Mouse (Mus musculus) heart, embryonic 15.5 days (tissue): ENCODE measurements around the gene Renbp. TPM values are rescaled to one million over a fixed set of nuclear protein-coding genes. Genes with fewer than 3 reads are reported as not detected.

Experiments
- ATAC-seq: fragments of 200-750 bp; cut with Nextera tagmentation; replicated peaks from 2 replicates; pipeline ENCODE4 v1.8.0; 2017; ENCODE audit warnings: low read depth, moderate TSS enrichment; ENCODE audit not compliant: insufficient number of reproducible peaks, insufficient read depth, low FRiP score
- H3K27ac ChIP-seq: fragments of 300-500 bp; sonication (generic); 2 replicates; pipeline ENCODE4 v1.5.1; 2015; ENCODE audit warnings: mild to moderate bottlenecking, inconsistent platforms
- H3K27me3 ChIP-seq: fragments of 300-500 bp; sonication (generic); 2 replicates; pipeline ENCODE4 v1.6.1; 2015; ENCODE audit warnings: inconsistent platforms
- H3K36me3 ChIP-seq: fragments of 300-500 bp; sonication (generic); 2 replicates; pipeline ENCODE4 v1.6.1; 2015; ENCODE audit warnings: mild to moderate bottlenecking, inconsistent platforms
- H3K4me1 ChIP-seq: fragments of 300-500 bp; sonication (generic); replicated peaks from 2 replicates; pipeline ENCODE4 v1.6.1; 2015; ENCODE audit warnings: inconsistent platforms
- H3K4me2 ChIP-seq: fragments of 300-500 bp; sonication (generic); 2 replicates; pipeline ENCODE4 v1.6.1; 2015; ENCODE audit warnings: inconsistent platforms, mild to moderate bottlenecking, moderate library complexity
- H3K4me3 ChIP-seq: fragments of 300-500 bp; sonication (generic); 2 replicates; pipeline ENCODE4 v1.5.1; 2015; ENCODE audit warnings: mild to moderate bottlenecking, inconsistent platforms
- H3K9ac ChIP-seq: fragments of 300-500 bp; sonication (generic); 2 replicates; pipeline ENCODE4 v1.6.1; 2015; ENCODE audit warnings: mild to moderate bottlenecking, inconsistent platforms
- H3K9me3 ChIP-seq: fragments of 300-500 bp; sonication (generic); replicated peaks from 2 replicates; pipeline ENCODE4 v1.6.1; 2016; ENCODE audit warnings: inconsistent platforms
- WGBS: fragments of 180-500 bp; shearing (Covaris S2); methylation state at CpG from one replicate; pipeline ENCODE4 v1.1.7; 2015; ENCODE audit warnings: mixed read lengths; 5-methylcytosine and 5-hydroxymethylcytosine counted together
- polyA plus RNA-seq: library from polyadenylated mRNA; unstranded; fragments of >200 nt; fragmentation: Nextera tagmentation; extraction: Ambion mirVana; gene quantifications from 2 replicates; pipeline ENCODE4 v1.2.1, GENCODE M21; 2015

Renbp gene
- 52.0 and 53.5 TPM in 2 replicates for polyA plus RNA-seq

DNA sequence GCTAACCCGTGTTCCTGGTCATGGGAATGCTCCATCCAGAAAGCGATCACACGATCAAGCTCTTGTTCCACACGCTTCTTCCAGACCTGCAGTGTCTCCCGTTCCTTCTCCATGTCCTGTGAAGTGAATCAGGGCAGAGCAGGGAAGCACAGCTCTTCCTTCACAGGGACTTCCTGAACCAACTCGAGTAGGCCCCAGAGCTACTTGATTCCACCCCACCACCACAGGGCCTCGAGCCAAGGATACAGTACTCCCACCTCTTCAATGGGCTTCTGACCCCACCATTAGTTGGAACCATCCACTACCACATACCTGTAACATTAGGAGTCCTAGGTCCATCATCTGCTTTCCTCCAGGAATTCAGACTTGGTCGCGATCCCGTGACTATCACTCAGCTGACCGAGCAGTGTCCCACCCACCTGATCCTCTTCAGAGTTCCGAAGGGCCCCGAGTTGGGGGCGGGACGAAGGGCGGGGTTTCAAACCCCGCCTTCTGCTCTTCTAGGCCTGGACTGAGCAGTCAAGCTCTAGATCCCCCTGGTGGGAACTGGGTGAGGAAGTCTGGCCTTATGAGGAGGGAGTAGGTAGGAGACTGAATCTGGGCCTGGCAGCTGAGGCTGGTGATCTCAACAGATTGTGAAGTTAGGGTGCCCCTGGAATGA lies at the start of gene Renbp:
Renbp (minus strand) TSS at position 449 of the 661 bp plus-strand sequence.
- peak within 1 kb of the TSS; percentile 48 for H3K4me3 ChIP-seq
- H3K27me3 ChIP-seq: no peaks in the 10 kb centered on the region
- H3K36me3 ChIP-seq: no peaks in the 10 kb centered on the region; the same call in 1 of the 2 replicates
- peak; percentile 92 for ATAC-seq
- peak within 1 kb of the TSS; percentile 55 for H3K4me2 ChIP-seq
- H3K4me1 ChIP-seq: 0 out of 2 replicates have a peak, but pooled peaks cover 3% of the 10 kb centered on the region
- 32% methylated on average over 17 of the region's 17 CpGs for WGBS
- peak within 1 kb of the TSS; percentile 31; the same call in 1 of the 2 replicates for H3K9ac ChIP-seq
- peak within 1 kb of the TSS; percentile 31 for H3K27ac ChIP-seq
- H3K9me3 ChIP-seq: no peaks in the 10 kb centered on the region

DNA sequence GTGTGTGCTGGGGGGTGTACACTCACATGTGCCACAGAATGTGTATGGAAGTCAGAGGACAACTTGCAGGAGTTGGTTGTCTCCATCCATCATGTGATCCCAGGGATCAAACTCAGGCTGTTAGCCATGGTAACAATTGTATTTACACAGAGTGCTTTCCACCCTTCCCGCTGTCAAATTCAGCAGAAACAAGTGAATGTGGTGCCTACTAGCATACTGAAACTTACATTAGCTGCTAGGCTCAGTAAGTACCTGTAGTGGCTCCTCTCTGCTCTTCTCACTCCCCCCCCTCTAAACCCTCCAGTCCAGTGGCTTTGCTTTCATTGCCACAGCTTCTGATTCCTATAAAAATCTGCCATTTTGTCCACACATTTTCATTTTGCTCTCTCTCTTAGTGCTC lies 47.1 kb upstream of the Renbp start:
- Histone ChIP-seq H3K36me3 (no peaks in the 10 kb centered on the region), H3K4me2 (no peak overlapping the region), H3K9ac (no peak overlapping the region), H3K4me1 (no peaks in the 10 kb centered on the region), H3K4me3 (no peak overlapping the region), H3K9me3 (no peaks in the 10 kb centered on the region), H3K27ac (no peak overlapping the region), H3K27me3 (no peaks in the 10 kb centered on the region)
- WGBS: 74% methylated on average over 1 of the region's 1 CpGs
- no peak for ATAC-seq

GRCm38 (mm10) chrX:73976283-73976682 lies 45.6 kb upstream of the Renbp start:
- no peaks in the 10 kb centered on the region for H3K36me3 ChIP-seq
- no peaks in the 10 kb centered on the region for H3K4me1 ChIP-seq
- ATAC-seq: no peak
- H3K27me3 ChIP-seq: no peaks in the 10 kb centered on the region
- no peak overlapping the region for H3K27ac ChIP-seq
- H3K4me3 ChIP-seq: no peak overlapping the region
- no peak overlapping the region for H3K4me2 ChIP-seq
- H3K9me3 ChIP-seq: no peaks in the 10 kb centered on the region
- whole genome bisulfite sequencing: 89% methylated on average over 2 of the region's 2 CpGs
- H3K9ac ChIP-seq: no peak overlapping the region

- no peaks in the 10 kb centered on the region for H3K36me3 ChIP-seq
- no peaks in the 10 kb centered on the region for H3K9me3 ChIP-seq
- H3K9ac ChIP-seq: no peak overlapping the region
- no peaks in the 10 kb centered on the region for H3K4me1 ChIP-seq
- no peak overlapping the region for H3K27ac ChIP-seq
- no peak overlapping the region for H3K4me2 ChIP-seq
- WGBS: 55% methylated on average over 4 of the region's 4 CpGs
- no peaks in the 10 kb centered on the region for H3K27me3 ChIP-seq
- no peak overlapping the region for H3K4me3 ChIP-seq
- no peak for ATAC-seq
Measured at GRCm38 (mm10) chrX:73972774-73973173, 42.1 kb upstream of the Renbp start.

DNA sequence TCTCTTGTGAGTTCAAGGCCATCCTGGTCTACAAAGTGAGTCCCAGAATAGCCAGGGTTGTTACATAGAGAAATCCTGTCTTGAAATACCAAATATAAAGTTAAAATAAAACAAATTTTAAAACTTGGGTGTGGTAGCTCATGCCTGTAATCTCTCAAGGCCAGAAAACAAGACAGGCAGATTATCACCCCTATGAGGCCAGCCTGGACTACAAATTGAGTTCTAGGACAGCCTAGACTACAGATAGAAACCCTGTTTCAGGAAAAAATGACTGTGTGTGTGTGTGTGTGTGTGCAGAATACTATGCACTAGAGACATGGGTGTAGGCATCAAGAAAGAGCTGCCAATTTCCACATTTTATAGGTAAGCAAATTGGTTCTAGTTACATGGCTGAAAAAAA lies 40.1 kb upstream of the Renbp start:
- H3K4me1 ChIP-seq: no peaks in the 10 kb centered on the region
- H3K27me3 ChIP-seq: 0 out of 2 replicates have a peak, but pooled peaks cover 5% of the 10 kb centered on the region
- H3K4me2 ChIP-seq: no peak overlapping the region
- no peaks in the 10 kb centered on the region for H3K9me3 ChIP-seq
- no peak overlapping the region for H3K9ac ChIP-seq
- no peak overlapping the region for H3K27ac ChIP-seq
- no peaks in the 10 kb centered on the region for H3K36me3 ChIP-seq
- no peak overlapping the region for H3K4me3 ChIP-seq
- no peak for ATAC-seq

GRCm38 (mm10) chrX:73969729-73970128 lies 39.1 kb upstream of the Renbp start:
- Histone ChIP-seq H3K27me3 (0 out of 2 replicates have a peak, but pooled peaks cover 5% of the 10 kb centered on the region), H3K27ac (no peak overlapping the region), H3K4me3 (no peak overlapping the region), H3K4me2 (no peak overlapping the region), H3K9ac (no peak overlapping the region), H3K9me3 (no peaks in the 10 kb centered on the region), H3K36me3 (no peaks in the 10 kb centered on the region), H3K4me1 (peaks cover under 1% of the 10 kb centered on the region)
- no peak for ATAC-seq
- WGBS: 58% methylated on average over 2 of the region's 2 CpGs

DNA sequence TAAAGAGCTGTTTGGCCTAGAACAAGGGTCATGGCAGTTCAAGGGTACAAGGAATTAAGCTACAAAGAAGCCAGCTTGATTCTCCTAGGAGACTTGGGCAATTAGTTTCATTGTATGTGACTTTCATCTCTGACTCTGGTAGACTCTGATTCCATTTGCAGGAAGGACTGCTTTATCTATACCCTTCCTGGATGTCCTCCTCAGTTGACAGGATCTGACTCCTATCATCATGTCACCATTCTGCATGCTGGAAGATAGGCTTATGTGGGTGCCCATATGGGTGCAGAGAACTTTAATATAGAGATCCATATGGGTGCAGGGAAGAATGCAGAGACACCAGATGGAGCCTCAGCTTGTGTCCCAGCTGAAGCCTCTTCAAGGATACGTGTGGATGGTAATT lies 38.5 kb upstream of the Renbp start:
- H3K4me3 ChIP-seq: no peak overlapping the region
- H3K4me2 ChIP-seq: no peak overlapping the region
- no peak overlapping the region for H3K9ac ChIP-seq
- ATAC-seq: no peak
- H3K27ac ChIP-seq: no peak overlapping the region
- H3K36me3 ChIP-seq: no peaks in the 10 kb centered on the region
- peaks cover 6% of the 10 kb centered on the region for H3K4me1 ChIP-seq
- 0 out of 2 replicates have a peak, but pooled peaks cover 5% of the 10 kb centered on the region for H3K27me3 ChIP-seq
- WGBS: 74% methylated on average over 1 of the region's 1 CpGs
- H3K9me3 ChIP-seq: no peaks in the 10 kb centered on the region

DNA sequence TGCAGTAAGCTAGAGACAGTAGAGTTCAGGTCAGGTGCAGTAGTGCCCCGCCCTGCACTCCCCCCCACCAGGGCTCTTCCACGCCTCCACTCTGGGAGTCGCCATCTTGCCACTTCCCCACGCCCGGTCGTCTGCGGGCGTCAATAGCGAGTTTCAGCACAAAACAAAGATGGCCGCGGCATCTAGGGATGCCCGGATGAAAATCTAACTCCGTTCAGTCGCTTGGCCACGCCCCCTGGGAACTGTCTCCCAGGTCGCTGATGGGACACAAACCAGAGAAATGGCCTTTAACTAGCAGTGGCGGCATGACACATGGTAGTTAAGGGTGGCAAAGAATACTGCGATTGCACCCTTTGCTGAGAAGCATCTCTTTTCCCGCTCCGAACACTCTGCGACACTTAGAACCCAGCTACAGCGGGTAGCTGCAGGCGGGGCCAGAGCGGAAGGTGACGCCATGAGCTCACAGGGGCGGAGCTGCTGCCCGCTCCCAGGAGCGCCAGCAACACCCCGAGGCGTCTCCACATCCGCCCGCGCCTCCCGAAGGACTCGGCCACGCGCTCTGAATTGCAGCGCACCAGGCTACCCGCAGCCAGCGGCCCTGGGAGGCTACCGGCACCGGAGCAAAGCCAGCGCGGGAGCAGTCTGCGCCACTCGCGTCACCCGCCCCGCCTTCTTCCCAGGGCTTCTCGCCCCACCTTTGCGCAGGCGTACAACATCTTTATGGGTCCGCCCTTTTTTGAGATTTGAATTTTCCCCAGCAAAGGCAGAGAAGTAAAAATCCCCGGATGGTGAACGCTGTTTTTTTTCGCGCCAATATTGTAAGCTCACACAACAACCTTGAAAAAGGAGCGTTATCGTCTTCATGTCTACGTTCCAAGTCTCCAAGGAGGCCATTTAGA lies 36.8 kb upstream of the Renbp start:
- peak overlapping the region; percentile 58 for H3K4me2 ChIP-seq
- peak overlapping the region; percentile 78 for H3K4me3 ChIP-seq
- peak overlapping the region; percentile 72 for H3K9ac ChIP-seq
- H3K27ac ChIP-seq: peak overlapping the region; percentile 99
- no peaks in the 10 kb centered on the region for H3K9me3 ChIP-seq
- peaks cover 23% of the 10 kb centered on the region for H3K4me1 ChIP-seq
- 10% methylated on average over 56 of the region's 60 CpGs for WGBS
- H3K27me3 ChIP-seq: 0 out of 2 replicates have a peak, but pooled peaks cover 5% of the 10 kb centered on the region
- ATAC-seq: peak; percentile 86
- H3K36me3 ChIP-seq: no peaks in the 10 kb centered on the region

GRCm38 (mm10) chrX:73966248-73967176 lies 35.9 kb upstream of the Renbp start, which contains the start of gene Hcfc1:
Gene Hcfc1, minus strand, starts transcription at chrX:73966357.
- Histone ChIP-seq H3K27ac (peak within 1 kb of the TSS; percentile 99), H3K4me3 (peak within 1 kb of the TSS; percentile 78), H3K36me3 (no peaks in the 10 kb centered on the region), H3K9ac (peak within 1 kb of the TSS; percentile 72), H3K27me3 (0 out of 2 replicates have a peak, but pooled peaks cover 5% of the 10 kb centered on the region), H3K9me3 (no peaks in the 10 kb centered on the region), H3K4me2 (peak within 1 kb of the TSS; percentile 63), H3K4me1 (peaks cover 26% of the 10 kb centered on the region)
- 12% methylated on average over 58 of the region's 58 CpGs for WGBS
- ATAC-seq: peak; percentile 74

- H3K27me3 ChIP-seq: 0 out of 2 replicates have a peak, but pooled peaks cover 5% of the 10 kb centered on the region
- WGBS: 18% methylated on average over 20 of the region's 20 CpGs
- peak overlapping the region; percentile 99 for H3K27ac ChIP-seq
- H3K4me2 ChIP-seq: peak overlapping the region; percentile 63
- H3K4me3 ChIP-seq: peak overlapping the region; percentile 78
- H3K36me3 ChIP-seq: no peaks in the 10 kb centered on the region
- H3K4me1 ChIP-seq: peaks cover 26% of the 10 kb centered on the region
- H3K9ac ChIP-seq: peak overlapping the region; percentile 72
- H3K9me3 ChIP-seq: no peaks in the 10 kb centered on the region
- ATAC-seq: no peak
Measured at GRCm38 (mm10) chrX:73965307-73965706, 34.7 kb upstream of the Renbp start.
